Mouse (Mus musculus) adrenal gland, postnatal 4 days (tissue): ENCODE data around the gene Zfp934. TPM values are rescaled to one million over a fixed set of nuclear protein-coding genes. Genes with fewer than 3 reads are reported as not detected.
"Not testable (repeated sequence)": the region's sequence is repeated elsewhere in the genome, so short reads cannot be mapped to it uniquely, and the experiment has no call there.

ENCODE experiments used
- DNase-seq, 2 experiments: peaks; one replicate each; pipeline ENCODE4 v3.0.0; 2021 to 2022; ENCODE audit warnings: low spot score in 2 of 2, mixed read lengths in 2 of 2
- long read RNA-seq, 2 experiments: library from polyadenylated mRNA; stranded (forward); transcript quantifications; one replicate each; pipeline ENCODE4 v2.0.0; 2021
- microRNA-seq: library from miRNA; unstranded; fragments of <30 nt; microRNA quantifications from one replicate; pipeline ENCODE4 v1.2.0, GENCODE M21; 2021
- total RNA-seq, 2 experiments: library from RNA; stranded (reverse); gene quantifications; 2 replicates each; pipeline ENCODE4 v1.2.3; 2021

Zfp934 gene
- total RNA-seq: 10 to 100 TPM; 11.7 to 12.0 TPM
- long read RNA-seq, experiment 1, partial matches to known transcripts: 1 of 7 reads
- long read RNA-seq, experiment 1, other reads (novel, unspliced or antisense): 4 of 7 reads
- long read RNA-seq, experiment 2, partial matches to known transcripts: 0 of 12 reads
- long read RNA-seq, experiment 2, other reads (novel, unspliced or antisense): 7 of 12 reads

GRCm38 (mm10) chr13:62571099-62571498, at the start of gene Zfp934:
TSS of gene Zfp934 (minus strand) at chr13:62571199.
- not testable (repeated sequence) for DNase-seq

GRCm38 (mm10) chr13:62617449-62617848, 46.5 kb upstream of the Zfp934 start:
- DNase-seq: not testable (repeated sequence)

GRCm38 (mm10) chr13:62561696-62562095, 9.3 kb downstream of the Zfp934 start:
- DNase-seq: not testable (repeated sequence)

DNA sequence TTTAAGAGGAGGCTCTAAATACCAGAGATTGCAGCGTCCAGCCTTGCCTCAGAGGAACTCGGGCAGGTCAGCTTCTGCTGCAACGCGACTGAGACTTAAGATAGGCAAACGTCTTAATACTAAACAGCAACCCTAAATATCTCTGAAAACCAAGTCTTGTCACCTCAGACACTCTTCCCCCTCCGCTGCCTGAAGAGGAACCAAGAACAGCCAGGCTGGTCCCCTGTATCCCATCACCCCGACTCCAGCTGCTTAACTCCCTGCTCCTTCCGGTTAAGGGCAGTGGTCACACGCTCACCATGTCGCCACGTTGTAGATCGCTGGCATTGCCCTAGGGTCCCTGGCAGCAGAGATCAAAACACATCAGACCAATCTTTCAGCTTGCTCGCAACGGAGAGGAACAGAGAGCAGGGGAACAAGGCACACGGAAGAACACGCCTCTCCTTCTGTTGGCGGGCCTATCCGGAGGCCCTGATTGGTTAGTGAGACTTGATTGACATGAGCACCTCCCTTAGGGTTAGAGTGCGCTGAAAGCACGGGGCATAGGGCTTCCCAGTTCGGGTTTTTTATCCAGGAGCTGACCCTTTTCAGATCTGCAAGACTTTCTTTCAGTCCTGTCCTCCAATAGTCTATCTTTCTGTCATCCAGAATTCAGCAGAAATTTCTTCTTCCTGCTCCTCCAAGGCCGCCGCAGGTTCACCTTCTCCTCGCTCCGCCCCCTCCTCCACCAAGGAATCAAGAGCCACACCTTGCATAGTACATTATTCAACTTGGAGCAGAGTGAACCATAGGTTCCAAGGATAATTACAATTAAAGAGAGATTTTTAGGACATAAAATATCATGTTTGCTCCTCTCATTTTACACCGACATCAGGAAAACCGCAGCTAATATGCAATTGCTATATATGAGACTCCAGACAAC, 12.5 kb downstream of the Zfp934 start, which contains the start of gene Zfp935:
TSS of gene Zfp935 (minus strand) at position 323 of the 922 bp plus-strand sequence.
- peak; percentile 36 to 52 for DNase-seq

GRCm38 (mm10) chr13:62530129-62530528, 40.9 kb downstream of the Zfp934 start:
- DNase-seq: not testable (repeated sequence)

GRCm38 (mm10) chr13:62510641-62511420, 60.2 kb downstream of the Zfp934 start:
- not testable (repeated sequence) for DNase-seq

DNA sequence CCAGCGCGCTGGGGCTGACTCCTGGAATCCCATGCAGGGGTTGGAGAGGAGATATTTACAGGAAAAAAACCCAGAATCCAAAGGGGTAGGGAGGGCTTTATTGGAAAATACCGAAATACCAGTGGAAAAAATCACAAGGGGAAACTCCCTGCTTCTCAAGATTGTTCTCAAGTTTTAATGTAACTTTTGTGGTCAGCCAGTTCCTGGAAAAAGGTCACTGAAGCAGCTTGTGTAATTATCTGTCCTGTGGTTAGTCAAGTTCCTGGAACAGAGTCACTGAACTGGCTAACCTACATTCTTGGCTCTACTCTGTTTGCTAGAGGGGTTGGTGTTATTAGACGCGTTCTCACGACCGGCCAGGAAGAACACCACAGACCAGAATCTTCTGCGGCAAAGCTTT, 98.3 kb downstream of the Zfp934 start:
- DNase-seq: not testable (repeated sequence)

GRCm38 (mm10) chr13:62469947-62470346, 101.1 kb downstream of the Zfp934 start:
- DNase-seq: not testable (repeated sequence)

GRCm38 (mm10) chr13:62466424-62467334, 104.3 kb downstream of the Zfp934 start, which contains the start of gene Gm49359:
TSS of gene Gm49359 (minus strand) at chr13:62466832.
- peak; percentile 46 to 75 for DNase-seq

Small RNA genes lying within 50 kb of the gene (microRNA-seq; reads per million reads assigned to microRNA genes)
- not detected for gene Gm22256

Other genes with a start within 250 kb of the Zfp934 start
- gene Gm3604, start 188.0 kb downstream of the Zfp934 start, total RNA-seq: 1 to 10 TPM; 2.3 to 2.8 TPM
- 10 to 100 TPM; 18.6 to 20.6 TPM for gene Gm49359, start 104.4 kb downstream of the Zfp934 start, total RNA-seq
- not detected for gene Zfp935, start 12.7 kb downstream of the Zfp934 start, total RNA-seq
- gene 6720489N17Rik, start 53.0 kb upstream of the Zfp934 start, total RNA-seq: 1 to 10 TPM; 3.2 to 4.1 TPM
- gene Platr25, start 189.5 kb upstream of the Zfp934 start, total RNA-seq: 10 to 100 TPM; 12.0 to 13.8 TPM
- gene Gm5141, start 214.6 kb upstream of the Zfp934 start, total RNA-seq: 1 to 10 TPM; 2.8 to 6.0 TPM